Mouse (Mus musculus) liver, embryonic 16.5 days (tissue): ENCODE data around the gene Fnbp1. TPM values are rescaled to one million over a fixed set of nuclear protein-coding genes. Genes with fewer than 3 reads are reported as not detected.

Experiments used
- ATAC-seq: fragments of 200-750 bp; cut with Nextera tagmentation; 2 replicates; pipeline ENCODE4 v1.8.0; 2017; ENCODE audit warnings: low read depth, mild to moderate bottlenecking, moderate number of reproducible peaks, moderate library complexity
- H3K27ac ChIP-seq: fragments of 300-500 bp; sonication (generic); 2 replicates; pipeline ENCODE4 v1.5.1; 2014; ENCODE audit warnings: mild to moderate bottlenecking, low read length
- H3K27me3 ChIP-seq: fragments of 300-500 bp; sonication (generic); 2 replicates; pipeline ENCODE4 v1.6.1; 2014; ENCODE audit warnings: low read depth, low read length, mixed read lengths; ENCODE audit not compliant: control insufficient read depth, insufficient read depth
- H3K36me3 ChIP-seq: fragments of 300-500 bp; sonication (generic); 2 replicates; pipeline ENCODE4 v1.6.1; 2014; ENCODE audit warnings: mild to moderate bottlenecking; ENCODE audit not compliant: control insufficient read depth, insufficient read depth
- H3K4me1 ChIP-seq: fragments of 300-500 bp; sonication (generic); 2 replicates; pipeline ENCODE4 v1.6.1; 2014; ENCODE audit warnings: low read depth, low read length, mixed read lengths; ENCODE audit not compliant: control insufficient read depth
- H3K4me2 ChIP-seq: fragments of 300-500 bp; sonication (generic); 2 replicates; pipeline ENCODE4 v1.6.1; 2014; ENCODE audit warnings: low read depth, low read length, mixed read lengths
- H3K4me3 ChIP-seq: fragments of 300-500 bp; sonication (generic); 2 replicates; pipeline ENCODE4 v1.5.1; 2014; ENCODE audit warnings: low read depth, mild to moderate bottlenecking, low read length
- H3K9ac ChIP-seq: fragments of 300-500 bp; sonication (generic); 2 replicates; pipeline ENCODE4 v1.6.1; 2014; ENCODE audit warnings: low read depth, low read length
- H3K9me3 ChIP-seq: fragments of 300-500 bp; sonication (generic); replicated peaks from 2 replicates; pipeline ENCODE4 v1.6.1; 2016; ENCODE audit warnings: low read length; ENCODE audit not compliant: control insufficient read depth
- WGBS: fragments of 180-500 bp; shearing (Covaris S2); extraction: QIAGEN DNeasy Blood & Tissue Kit; methylation state at CpG from one replicate; pipeline ENCODE4 v1.1.7; 2014; ENCODE audit not compliant: insufficient replicate concordance; 5-methylcytosine and 5-hydroxymethylcytosine counted together
- polyA plus RNA-seq: library from polyadenylated mRNA; unstranded; fragments of >200 nt; fragmentation: Nextera tagmentation; extraction: Ambion mirVana; gene quantifications from 2 replicates; pipeline ENCODE4 v1.2.1, GENCODE M21; 2015

The Fnbp1 gene
- polyA plus RNA-seq, 1 experiment from 2014 or later: 5.9 TPM

- no peak overlapping the region for H3K9ac ChIP-seq
- H3K27ac ChIP-seq: no peak overlapping the region
- H3K4me1 ChIP-seq: peaks cover 21% of the 10 kb centered on the region
- ATAC-seq: no peak
- WGBS: 63% methylated on average over 5 of the region's 5 CpGs
- H3K27me3 ChIP-seq: no peaks in the 10 kb centered on the region
- no peak overlapping the region for H3K4me3 ChIP-seq
- H3K9me3 ChIP-seq: no peaks in the 10 kb centered on the region
- no peak overlapping the region for H3K4me2 ChIP-seq
- H3K36me3 ChIP-seq: no peaks in the 10 kb centered on the region
Observed at GRCm38 (mm10) chr2:31123493-31123892, 18.3 kb downstream of the Fnbp1 start.

GRCm38 (mm10) chr2:31122806-31123205, 19.0 kb downstream of the Fnbp1 start:
- no peak overlapping the region for H3K4me3 ChIP-seq
- ATAC-seq: no peak
- no peaks in the 10 kb centered on the region for H3K9me3 ChIP-seq
- H3K9ac ChIP-seq: no peak overlapping the region
- H3K27me3 ChIP-seq: no peaks in the 10 kb centered on the region
- 69% methylated on average over 5 of the region's 5 CpGs for WGBS
- no peak overlapping the region for H3K4me2 ChIP-seq
- H3K4me1 ChIP-seq: peaks cover 19% of the 10 kb centered on the region
- H3K27ac ChIP-seq: no peak overlapping the region
- H3K36me3 ChIP-seq: no peaks in the 10 kb centered on the region

- Histone ChIP-seq H3K27ac (no peak overlapping the region), H3K36me3 (no peaks in the 10 kb centered on the region), H3K4me2 (no peak overlapping the region), H3K4me3 (no peak overlapping the region), H3K27me3 (no peaks in the 10 kb centered on the region), H3K4me1 (peaks cover 24% of the 10 kb centered on the region), H3K9ac (no peak overlapping the region), H3K9me3 (no peaks in the 10 kb centered on the region)
- no peak for ATAC-seq
- WGBS: 61% methylated on average over 7 of the region's 7 CpGs
Observed at GRCm38 (mm10) chr2:31121131-31121693, 20.6 kb downstream of the Fnbp1 start.

- ATAC-seq: no peak
- H3K9ac ChIP-seq: no peak overlapping the region
- H3K4me3 ChIP-seq: no peak overlapping the region
- H3K36me3 ChIP-seq: no peaks in the 10 kb centered on the region
- no peak overlapping the region for H3K27ac ChIP-seq
- H3K4me2 ChIP-seq: no peak overlapping the region
- H3K9me3 ChIP-seq: no peaks in the 10 kb centered on the region
- WGBS: 73% methylated on average over 13 of the region's 13 CpGs
- no peaks in the 10 kb centered on the region for H3K27me3 ChIP-seq
- H3K4me1 ChIP-seq: peaks cover 31% of the 10 kb centered on the region
Observed at GRCm38 (mm10) chr2:31119795-31120194, 22.0 kb downstream of the Fnbp1 start.

- no peaks in the 10 kb centered on the region for H3K36me3 ChIP-seq
- H3K9ac ChIP-seq: no peak overlapping the region
- no peaks in the 10 kb centered on the region for H3K9me3 ChIP-seq
- H3K4me2 ChIP-seq: no peak overlapping the region
- WGBS: 58% methylated on average over 10 of the region's 10 CpGs
- no peak for ATAC-seq
- H3K27me3 ChIP-seq: no peaks in the 10 kb centered on the region
- H3K27ac ChIP-seq: no peak overlapping the region
- H3K4me3 ChIP-seq: no peak overlapping the region
- H3K4me1 ChIP-seq: peaks cover 25% of the 10 kb centered on the region
Observed at GRCm38 (mm10) chr2:31118639-31119380, 23.0 kb downstream of the Fnbp1 start.

GRCm38 (mm10) chr2:31118211-31118610, 23.6 kb downstream of the Fnbp1 start:
- Histone ChIP-seq H3K9me3 (no peaks in the 10 kb centered on the region), H3K4me3 (no peak overlapping the region), H3K4me2 (no peak overlapping the region), H3K27me3 (no peaks in the 10 kb centered on the region), H3K4me1 (peaks cover 25% of the 10 kb centered on the region), H3K9ac (no peak overlapping the region), H3K36me3 (no peaks in the 10 kb centered on the region), H3K27ac (no peak overlapping the region)
- 59% methylated on average over 3 of the region's 3 CpGs for WGBS
- no peak for ATAC-seq

- 17% methylated on average over 10 of the region's 10 CpGs for WGBS
- Histone ChIP-seq H3K9me3 (no peaks in the 10 kb centered on the region), H3K27me3 (no peaks in the 10 kb centered on the region), H3K4me3 (no peak overlapping the region), H3K27ac (no peak overlapping the region), H3K9ac (no peak overlapping the region), H3K4me2 (no peak overlapping the region), H3K36me3 (no peaks in the 10 kb centered on the region), H3K4me1 (peaks cover 25% of the 10 kb centered on the region)
- ATAC-seq: no peak
Observed at GRCm38 (mm10) chr2:31115943-31116731, 25.7 kb downstream of the Fnbp1 start.

- Histone ChIP-seq H3K27ac (peak overlapping the region; percentile 1), H3K36me3 (no peaks in the 10 kb centered on the region), H3K4me1 (peaks cover 25% of the 10 kb centered on the region), H3K9me3 (no peaks in the 10 kb centered on the region), H3K4me3 (no peak overlapping the region), H3K27me3 (no peaks in the 10 kb centered on the region), H3K4me2 (peak overlapping the region; percentile 24; the same call in 1 of the 2 replicates), H3K9ac (no peak overlapping the region; the same call in 1 of the 2 replicates)
- ATAC-seq: peak; percentile 64
- WGBS: 13% methylated on average over 10 of the region's 10 CpGs
Observed at GRCm38 (mm10) chr2:31115091-31115942, 26.5 kb downstream of the Fnbp1 start.
